Mouse (Mus musculus) midbrain, embryonic 16.5 days (tissue): Measurements from ENCODE around the gene Fgf12. TPM values are rescaled to one million over a fixed set of nuclear protein-coding genes. Genes with fewer than 3 reads are reported as not detected.

ENCODE experiments used
- ATAC-seq: fragments of 200-750 bp; cut with Nextera tagmentation; 2 replicates; pipeline ENCODE4 v1.8.0; 2017; ENCODE audit warnings: moderate TSS enrichment
- H3K27ac ChIP-seq: fragments of 300-500 bp; sonication (generic); 2 replicates; pipeline ENCODE4 v1.5.1; 2014; ENCODE audit warnings: mild to moderate bottlenecking, low read length, mixed read lengths
- H3K27me3 ChIP-seq: fragments of 300-500 bp; sonication (generic); 2 replicates; pipeline ENCODE4 v1.6.1; 2014; ENCODE audit warnings: low read depth, low read length, mixed read lengths; ENCODE audit not compliant: control insufficient read depth, insufficient read depth
- H3K36me3 ChIP-seq: fragments of 300-500 bp; sonication (generic); 2 replicates; pipeline ENCODE4 v1.6.1; 2014; ENCODE audit warnings: mild to moderate bottlenecking, low read length, moderate library complexity, mixed read lengths; ENCODE audit not compliant: control insufficient read depth, insufficient read depth
- H3K4me1 ChIP-seq: fragments of 300-500 bp; sonication (generic); 2 replicates; pipeline ENCODE4 v1.6.1; 2014; ENCODE audit warnings: mild to moderate bottlenecking, low read length, mixed read lengths; ENCODE audit not compliant: control insufficient read depth, insufficient read depth
- H3K4me2 ChIP-seq: fragments of 300-500 bp; sonication (generic); 2 replicates; pipeline ENCODE4 v1.6.1; 2014; ENCODE audit warnings: mild to moderate bottlenecking, low read length, mixed read lengths
- H3K4me3 ChIP-seq: fragments of 300-500 bp; sonication (generic); 2 replicates; pipeline ENCODE4 v1.5.1; 2014; ENCODE audit warnings: low read depth, mild to moderate bottlenecking, low read length, moderate library complexity, mixed read lengths
- H3K9ac ChIP-seq: fragments of 300-500 bp; sonication (generic); 2 replicates; pipeline ENCODE4 v1.6.1; 2014; ENCODE audit warnings: low read depth, low read length, mixed read lengths
- H3K9me3 ChIP-seq: fragments of 300-500 bp; sonication (generic); replicated peaks from 2 replicates; pipeline ENCODE4 v1.6.1; 2014; ENCODE audit warnings: mild to moderate bottlenecking, low read length, mixed read lengths; ENCODE audit not compliant: control insufficient read depth, poor library complexity, severe bottlenecking
- WGBS: fragments of 180-500 bp; shearing (Covaris S2); extraction: QIAGEN DNeasy Blood & Tissue Kit; methylation state at CpG from one replicate; pipeline ENCODE4 v1.1.7; 2014; 5-methylcytosine and 5-hydroxymethylcytosine counted together
- polyA plus RNA-seq: library from polyadenylated mRNA; unstranded; fragments of >200 nt; fragmentation: Nextera tagmentation; extraction: Ambion mirVana; gene quantifications from 2 replicates; pipeline ENCODE4 v1.2.1, GENCODE M21; 2015

Fgf12 gene
- polyA plus RNA-seq, 1 experiment from 2014 or later = 47.5 TPM

- H3K4me1 ChIP-seq = 0 out of 2 replicates have a peak, but pooled peaks cover 3% of the 10 kb centered on the region
- H3K36me3 ChIP-seq = no peaks in the 10 kb centered on the region
- H3K4me2 ChIP-seq = peak overlapping the region; percentile 57
- no peaks in the 10 kb centered on the region for H3K9me3 ChIP-seq
- H3K9ac ChIP-seq = peak overlapping the region; percentile 23; the same call in 1 of the 2 replicates
- no peaks in the 10 kb centered on the region for H3K27me3 ChIP-seq
- whole genome bisulfite sequencing = 31% methylated on average over 21 of the region's 21 CpGs
- peak overlapping the region; percentile 21 for H3K4me3 ChIP-seq
- H3K27ac ChIP-seq = no peak overlapping the region
- peak; percentile 88 for ATAC-seq
These were observed 235.0 kb downstream of the Fgf12 start for GRCm38 (mm10) chr16:28517596-28518524.

GRCm38 (mm10) chr16:28512446-28512845, 240.4 kb downstream of the Fgf12 start:
- no peaks in the 10 kb centered on the region for H3K36me3 ChIP-seq
- no peaks in the 10 kb centered on the region for H3K27me3 ChIP-seq
- H3K27ac ChIP-seq = no peak overlapping the region
- no peak overlapping the region for H3K9ac ChIP-seq
- no peak overlapping the region for H3K4me3 ChIP-seq
- 69% methylated on average over 6 of the region's 6 CpGs for WGBS
- H3K9me3 ChIP-seq = no peaks in the 10 kb centered on the region
- H3K4me2 ChIP-seq = no peak overlapping the region
- no peaks in the 10 kb centered on the region for H3K4me1 ChIP-seq
- ATAC-seq = peak; percentile 27; the same call in 1 of the 2 replicates

GRCm38 (mm10) chr16:28511413-28511812, 241.5 kb downstream of the Fgf12 start:
- H3K27ac ChIP-seq = no peak overlapping the region
- H3K9me3 ChIP-seq = no peaks in the 10 kb centered on the region
- no peaks in the 10 kb centered on the region for H3K4me1 ChIP-seq
- H3K4me2 ChIP-seq = no peak overlapping the region
- H3K36me3 ChIP-seq = no peaks in the 10 kb centered on the region
- H3K27me3 ChIP-seq = no peaks in the 10 kb centered on the region
- ATAC-seq = no peak
- H3K9ac ChIP-seq = no peak overlapping the region
- WGBS = 34% methylated on average over 5 of the region's 5 CpGs
- no peak overlapping the region for H3K4me3 ChIP-seq

GRCm38 (mm10) chr16:28497971-28498607, 254.8 kb downstream of the Fgf12 start:
- H3K36me3 ChIP-seq = no peaks in the 10 kb centered on the region
- no peaks in the 10 kb centered on the region for H3K4me1 ChIP-seq
- 86% methylated on average over 12 of the region's 12 CpGs for WGBS
- no peak overlapping the region for H3K9ac ChIP-seq
- no peak overlapping the region for H3K4me3 ChIP-seq
- no peaks in the 10 kb centered on the region for H3K9me3 ChIP-seq
- ATAC-seq = no peak
- H3K4me2 ChIP-seq = no peak overlapping the region
- no peak overlapping the region for H3K27ac ChIP-seq
- no peaks in the 10 kb centered on the region for H3K27me3 ChIP-seq

GRCm38 (mm10) chr16:28491711-28492110, 261.2 kb downstream of the Fgf12 start:
- Histone ChIP-seq H3K27ac (no peak overlapping the region), H3K4me2 (no peak overlapping the region), H3K36me3 (no peaks in the 10 kb centered on the region), H3K4me1 (peaks cover 7% of the 10 kb centered on the region; the same call in 1 of the 2 replicates), H3K9me3 (no peaks in the 10 kb centered on the region), H3K9ac (no peak overlapping the region), H3K4me3 (no peak overlapping the region), H3K27me3 (no peaks in the 10 kb centered on the region)
- no peak for ATAC-seq
- 30% methylated on average over 6 of the region's 6 CpGs for WGBS

- Histone ChIP-seq H3K4me2 (no peak overlapping the region), H3K36me3 (no peaks in the 10 kb centered on the region), H3K4me3 (no peak overlapping the region), H3K4me1 (peaks cover 7% of the 10 kb centered on the region; the same call in 1 of the 2 replicates), H3K9ac (no peak overlapping the region), H3K9me3 (no peaks in the 10 kb centered on the region; the same call in 1 of the 2 replicates), H3K27ac (peak overlapping the region; percentile 40), H3K27me3 (no peaks in the 10 kb centered on the region)
- ATAC-seq = peak; percentile 94
- WGBS = 5% methylated on average over 6 of the region's 6 CpGs
These were observed 262.4 kb downstream of the Fgf12 start for GRCm38 (mm10) chr16:28490515-28490914.

GRCm38 (mm10) chr16:28484920-28485319, 267.9 kb downstream of the Fgf12 start:
- Histone ChIP-seq H3K27me3 (no peaks in the 10 kb centered on the region), H3K27ac (no peak overlapping the region), H3K4me2 (no peak overlapping the region), H3K9ac (no peak overlapping the region), H3K9me3 (no peaks in the 10 kb centered on the region; the same call in 1 of the 2 replicates), H3K4me3 (no peak overlapping the region), H3K4me1 (peaks cover 2% of the 10 kb centered on the region; the same call in 1 of the 2 replicates), H3K36me3 (no peaks in the 10 kb centered on the region)
- no peak for ATAC-seq
- WGBS = 85% methylated on average over 3 of the region's 3 CpGs

GRCm38 (mm10) chr16:28479022-28479421, 273.8 kb downstream of the Fgf12 start:
- no peaks in the 10 kb centered on the region for H3K4me1 ChIP-seq
- H3K36me3 ChIP-seq = no peaks in the 10 kb centered on the region
- H3K27ac ChIP-seq = no peak overlapping the region
- H3K9ac ChIP-seq = no peak overlapping the region
- WGBS = 93% methylated on average over 2 of the region's 2 CpGs
- H3K9me3 ChIP-seq = no peaks in the 10 kb centered on the region
- H3K4me3 ChIP-seq = no peak overlapping the region
- H3K27me3 ChIP-seq = no peaks in the 10 kb centered on the region
- no peak overlapping the region for H3K4me2 ChIP-seq
- ATAC-seq = no peak

GRCm38 (mm10) chr16:28476651-28477050, 276.2 kb downstream of the Fgf12 start:
- Histone ChIP-seq H3K36me3 (no peaks in the 10 kb centered on the region), H3K9ac (no peak overlapping the region), H3K4me3 (no peak overlapping the region), H3K27ac (no peak overlapping the region), H3K27me3 (no peaks in the 10 kb centered on the region), H3K9me3 (no peaks in the 10 kb centered on the region), H3K4me2 (no peak overlapping the region), H3K4me1 (no peaks in the 10 kb centered on the region)
- no peak for ATAC-seq
- WGBS = 97% methylated on average over 4 of the region's 4 CpGs
